Mouse (Mus musculus) kidney, adult 2 months (tissue): Measurements from ENCODE around the gene Dmbx1. TPM values are rescaled to one million over a fixed set of nuclear protein-coding genes. Genes with fewer than 3 reads are reported as not detected.

ENCODE experiments used
- DNase-seq: peaks from one replicate; pipeline ENCODE4 v3.0.0; 2021
- H3K27ac ChIP-seq: fragments of 200-500 bp; 2 replicates; pipeline ENCODE4 v1.5.1; 2012; ENCODE audit warnings: low read depth, low read length, control low read depth, inconsistent platforms; ENCODE audit not compliant: insufficient read depth
- H3K27me3 ChIP-seq: fragments of 200-500 bp; replicated peaks from 2 replicates; pipeline ENCODE4 v1.6.1; 2012; ENCODE audit warnings: mild to moderate bottlenecking, moderate library complexity, low read length, inconsistent platforms; ENCODE audit not compliant: control insufficient read depth, insufficient read depth
- H3K36me3 ChIP-seq: fragments of 200-500 bp; 2 replicates; pipeline ENCODE4 v1.6.1; 2012; ENCODE audit warnings: mild to moderate bottlenecking, moderate library complexity, low read length, inconsistent platforms; ENCODE audit not compliant: control insufficient read depth, insufficient read depth
- H3K4me1 ChIP-seq: fragments of 200-500 bp; 2 replicates; pipeline ENCODE4 v1.6.1; 2011; ENCODE audit warnings: low read length; ENCODE audit not compliant: control insufficient read depth, insufficient read depth
- H3K4me3 ChIP-seq: fragments of 200-500 bp; 2 replicates; pipeline ENCODE4 v1.5.1; 2011; ENCODE audit warnings: mild to moderate bottlenecking, low read depth, low read length, control low read depth; ENCODE audit not compliant: insufficient read depth
- CTCF ChIP-seq: fragments of 200-500 bp; conservative IDR thresholded peaks from 2 replicates; pipeline ENCODE4 v1.5.1; 2011; ENCODE audit warnings: low read depth, mild to moderate bottlenecking, control low read depth, low read length, moderate library complexity, mixed read lengths; ENCODE audit not compliant: insufficient read depth, insufficient read length
- POLR2A ChIP-seq: fragments of 200-500 bp; IDR thresholded peaks from one replicate; pipeline ENCODE4 v1.6.1; 2011; ENCODE audit warnings: low read depth, low read length, control low read depth
- WGBS: fragments of 180-500 bp; shearing (Covaris S2); methylation state at CpG from one replicate; pipeline ENCODE4 v1.1.7; 2018; 5-methylcytosine and 5-hydroxymethylcytosine counted together
- polyA plus RNA-seq: library from polyadenylated mRNA; depleted of rRNA; stranded (reverse); fragments of >200 nt; gene quantifications from 2 replicates; pipeline ENCODE4 v1.2.3, GENCODE M21; 2012

The Dmbx1 gene
- polyA plus RNA-seq, 1 experiment = not detected

GRCm38 (mm10) chr4:115904375-115904774 is 35.4 kb downstream of the Dmbx1 start:
- Histone ChIP-seq H3K27me3 (no peaks in the 10 kb centered on the region), H3K4me1 (no peaks in the 10 kb centered on the region), H3K27ac (no peak overlapping the region), H3K4me3 (no peak overlapping the region), H3K36me3 (no peaks in the 10 kb centered on the region)
- DNase-seq = no peak
- TF ChIP-seq CTCF (no peak), POLR2A (no peak)
- 28% methylated on average over 12 of the region's 12 CpGs for WGBS

GRCm38 (mm10) chr4:115902816-115903215 is 36.9 kb downstream of the Dmbx1 start:
- no peak overlapping the region for H3K4me3 ChIP-seq
- TF ChIP-seq CTCF = peak; percentile 75
- TF ChIP-seq POLR2A = no peak
- H3K4me1 ChIP-seq = no peaks in the 10 kb centered on the region
- H3K27ac ChIP-seq = no peak overlapping the region
- H3K27me3 ChIP-seq = no peaks in the 10 kb centered on the region
- no peaks in the 10 kb centered on the region for H3K36me3 ChIP-seq
- peak; percentile 79 for DNase-seq
- WGBS = 20% methylated on average over 5 of the region's 5 CpGs

GRCm38 (mm10) chr4:115897901-115898631 is 41.7 kb downstream of the Dmbx1 start:
- Histone ChIP-seq H3K4me1 (no peaks in the 10 kb centered on the region), H3K4me3 (no peak overlapping the region), H3K36me3 (no peaks in the 10 kb centered on the region), H3K27ac (no peak overlapping the region), H3K27me3 (no peaks in the 10 kb centered on the region)
- 3% methylated on average over 56 of the region's 56 CpGs for WGBS
- TF ChIP-seq POLR2A (no peak), CTCF (no peak)
- no peak for DNase-seq

GRCm38 (mm10) chr4:115894281-115894680 is 45.4 kb downstream of the Dmbx1 start:
- WGBS = 13% methylated on average over 3 of the region's 3 CpGs
- Histone ChIP-seq H3K4me1 (no peaks in the 10 kb centered on the region), H3K27me3 (peaks cover 2% of the 10 kb centered on the region), H3K27ac (no peak overlapping the region), H3K4me3 (no peak overlapping the region), H3K36me3 (no peaks in the 10 kb centered on the region)
- TF ChIP-seq POLR2A (no peak), CTCF (no peak)
- DNase-seq = peak; percentile 88

- peaks cover 2% of the 10 kb centered on the region for H3K27me3 ChIP-seq
- TF ChIP-seq POLR2A = no peak
- no peak for TF ChIP-seq CTCF
- no peak within 1 kb of the TSS for H3K27ac ChIP-seq
- 3% methylated on average over 31 of the region's 31 CpGs for WGBS
- H3K36me3 ChIP-seq = no peaks in the 10 kb centered on the region
- no peak within 1 kb of the TSS for H3K4me3 ChIP-seq
- H3K4me1 ChIP-seq = no peaks in the 10 kb centered on the region
- DNase-seq = no peak
These were observed 49.2 kb downstream of the Dmbx1 start, which contains the start of gene 6430628N08Rik for GRCm38 (mm10) chr4:115890553-115890952. Gene 6430628N08Rik (plus strand): TSS chr4:115890665.

GRCm38 (mm10) chr4:115890066-115890465 is 49.7 kb downstream of the Dmbx1 start:
- H3K4me3 ChIP-seq = no peak overlapping the region
- H3K27ac ChIP-seq = no peak overlapping the region

GRCm38 (mm10) chr4:115886875-115887274 is 52.9 kb downstream of the Dmbx1 start:
- no peak for DNase-seq
- 46% methylated on average over 1 of the region's 1 CpGs for WGBS

More at GRCm38 (mm10) chr4:115890066-115890465, 49.7 kb downstream of the Dmbx1 start:
- DNase-seq = no peak
- H3K36me3 ChIP-seq = no peaks in the 10 kb centered on the region
- 13% methylated on average over 6 of the region's 6 CpGs for WGBS
- no peaks in the 10 kb centered on the region for H3K4me1 ChIP-seq
- no peak for TF ChIP-seq CTCF
- TF ChIP-seq POLR2A = no peak
- peaks cover 2% of the 10 kb centered on the region for H3K27me3 ChIP-seq

GRCm38 (mm10) chr4:115885846-115886245 is 53.9 kb downstream of the Dmbx1 start:
- no peak overlapping the region for H3K27ac ChIP-seq
- no peaks in the 10 kb centered on the region for H3K36me3 ChIP-seq
- TF ChIP-seq POLR2A (no peak), CTCF (no peak)
- no peak overlapping the region for H3K4me3 ChIP-seq
- peaks cover 2% of the 10 kb centered on the region for H3K27me3 ChIP-seq
- no peaks in the 10 kb centered on the region for H3K4me1 ChIP-seq
- WGBS = 84% methylated on average over 3 of the region's 3 CpGs
- no peak for DNase-seq

More at GRCm38 (mm10) chr4:115886875-115887274, 52.9 kb downstream of the Dmbx1 start:
- Histone ChIP-seq H3K27me3 (peaks cover 2% of the 10 kb centered on the region), H3K36me3 (no peaks in the 10 kb centered on the region), H3K27ac (no peak overlapping the region), H3K4me3 (no peak overlapping the region), H3K4me1 (no peaks in the 10 kb centered on the region)
- TF ChIP-seq POLR2A = no peak
